Mouse (Mus musculus): Measurements from ENCODE around the gene Timm8a1. TPM values are rescaled to one million over a fixed set of nuclear protein-coding genes. Genes with fewer than 3 reads are reported as not detected.

The Timm8a1 gene
- polyA plus RNA-seq, 1 experiment from 2014 or later = 53.8 TPM

Other genes with a start within 250 kb of the Timm8a1 start
- 78.0 and 95.9 TPM in 2 replicates for gene Tmem35a, start 246.6 kb downstream of the Timm8a1 start, polyA plus RNA-seq (2014; fragmentation: Nextera tagmentation; extraction: Ambion mirVana)
- gene Cenpi, start 233.8 kb downstream of the Timm8a1 start, polyA plus RNA-seq (2014; fragmentation: Nextera tagmentation; extraction: Ambion mirVana) = 17.4 and 18.9 TPM in 2 replicates
- gene Drp2, start 137.3 kb downstream of the Timm8a1 start, polyA plus RNA-seq (2014; fragmentation: Nextera tagmentation; extraction: Ambion mirVana) = 12.8 and 16.6 TPM in 2 replicates
- gene Taf7l, start 65.4 kb downstream of the Timm8a1 start, polyA plus RNA-seq (2014; fragmentation: Nextera tagmentation; extraction: Ambion mirVana) = 0.09 TPM in 1 of 2 replicates, not detected in the other
- gene Btk, start 41.7 kb upstream of the Timm8a1 start, polyA plus RNA-seq (2014; fragmentation: Nextera tagmentation; extraction: Ambion mirVana) = 0.28 and 0.31 TPM in 2 replicates
- gene Rpl36a, start 43.8 kb upstream of the Timm8a1 start, polyA plus RNA-seq (2014; fragmentation: Nextera tagmentation; extraction: Ambion mirVana) = 236 and 310 TPM in 2 replicates
- 2.3 and 3.0 TPM in 2 replicates for gene Gla, start 59.3 kb upstream of the Timm8a1 start, polyA plus RNA-seq (2014; fragmentation: Nextera tagmentation; extraction: Ambion mirVana)
- gene Hnrnph2, start 59.3 kb upstream of the Timm8a1 start, polyA plus RNA-seq (2014; fragmentation: Nextera tagmentation; extraction: Ambion mirVana) = 108 and 109 TPM in 2 replicates
- 6.0 and 6.2 TPM in 2 replicates for gene Armcx4, start 144.7 kb upstream of the Timm8a1 start, polyA plus RNA-seq (2014; fragmentation: Nextera tagmentation; extraction: Ambion mirVana)
- 37.0 and 53.3 TPM in 2 replicates for gene Armcx1, start 176.1 kb upstream of the Timm8a1 start, polyA plus RNA-seq (2014; fragmentation: Nextera tagmentation; extraction: Ambion mirVana)
- 25.7 and 28.9 TPM in 2 replicates for gene Armcx6, start 209.6 kb upstream of the Timm8a1 start, polyA plus RNA-seq (2014; fragmentation: Nextera tagmentation; extraction: Ambion mirVana)
- 70.3 and 79.9 TPM in 2 replicates for gene Armcx3, start 214.7 kb upstream of the Timm8a1 start, polyA plus RNA-seq (2014; fragmentation: Nextera tagmentation; extraction: Ambion mirVana)